Mouse (Mus musculus): ENCODE measurements at regions not wholly inside any gene's neighbourhood (a gene's known extent, or its start where the extent isn't known, plus 50 kb on each side); places are given as distances from the start of the nearest gene placed in this dataset.

GRCm38 (mm10) chr9:92097806-92098205 lies 94.9 kb upstream of the Plscr5 start:
- H3K9ac ChIP-seq = no peak overlapping the region
- H3K27me3 ChIP-seq = no peaks in the 10 kb centered on the region
- no peak overlapping the region for H3K27ac ChIP-seq
- no peak overlapping the region for H3K4me3 ChIP-seq
- no peaks in the 10 kb centered on the region for H3K36me3 ChIP-seq (ENCODE audit: poor library complexity, severe bottlenecking)
- no peaks in the 10 kb centered on the region for H3K4me1 ChIP-seq
- WGBS = 95% methylated on average over 2 of the region's 2 CpGs
- no peak overlapping the region for H3K4me2 ChIP-seq
- no peaks in the 10 kb centered on the region; the same call in 1 of the 2 replicates for H3K9me3 ChIP-seq (replicated peaks)
- ATAC-seq = no peak

- no peak for ATAC-seq
- no peaks in the 10 kb centered on the region for H3K36me3 ChIP-seq (ENCODE audit: poor library complexity, severe bottlenecking)
- H3K4me3 ChIP-seq = no peak overlapping the region
- no peak overlapping the region for H3K9ac ChIP-seq
- no peaks in the 10 kb centered on the region for H3K9me3 ChIP-seq (replicated peaks)
- H3K27me3 ChIP-seq = no peaks in the 10 kb centered on the region
- 92% methylated on average over 3 of the region's 3 CpGs for WGBS
- peaks cover 7% of the 10 kb centered on the region; the same call in 1 of the 2 replicates for H3K4me1 ChIP-seq
- H3K4me2 ChIP-seq = no peak overlapping the region
- no peak overlapping the region for H3K27ac ChIP-seq
Observed at GRCm38 (mm10) chr9:92129504-92129903, 63.2 kb upstream of the Plscr5 start.

- no peaks in the 10 kb centered on the region for H3K36me3 ChIP-seq (ENCODE audit: poor library complexity, severe bottlenecking)
- no peak for ATAC-seq
- H3K27ac ChIP-seq = no peak overlapping the region
Observed at GRCm38 (mm10) chr9:92130445-92130844, 62.3 kb upstream of the Plscr5 start.

GRCm38 (mm10) chr9:92132440-92132839 lies 60.3 kb upstream of the Plscr5 start:
- H3K9ac ChIP-seq = no peak overlapping the region
- no peaks in the 10 kb centered on the region for H3K36me3 ChIP-seq (ENCODE audit: poor library complexity, severe bottlenecking)
- 18% methylated on average over 9 of the region's 9 CpGs for WGBS
- H3K27me3 ChIP-seq = no peaks in the 10 kb centered on the region
- no peak for ATAC-seq
- H3K27ac ChIP-seq = no peak overlapping the region
- no peaks in the 10 kb centered on the region for H3K9me3 ChIP-seq (replicated peaks)
- H3K4me3 ChIP-seq = no peak overlapping the region
- peak overlapping the region; percentile 4; the same call in 1 of the 2 replicates for H3K4me2 ChIP-seq
- H3K4me1 ChIP-seq = peaks cover 7% of the 10 kb centered on the region; the same call in 1 of the 2 replicates

More at GRCm38 (mm10) chr9:92130445-92130844, 62.3 kb upstream of the Plscr5 start:
- Histone ChIP-seq H3K4me1 (peaks cover 7% of the 10 kb centered on the region; the same call in 1 of the 2 replicates), H3K9me3 (replicated peaks) (no peaks in the 10 kb centered on the region), H3K4me2 (no peak overlapping the region), H3K27me3 (no peaks in the 10 kb centered on the region), H3K4me3 (no peak overlapping the region), H3K9ac (no peak overlapping the region)
- 40% methylated on average over 1 of the region's 1 CpGs for WGBS

GRCm38 (mm10) chr9:92141924-92142323 lies 50.8 kb upstream of the Plscr5 start:
- no peak for ATAC-seq

More at GRCm38 (mm10) chr9:92141924-92142323, 50.8 kb upstream of the Plscr5 start:
- Histone ChIP-seq H3K36me3 (ENCODE audit: poor library complexity, severe bottlenecking) (no peaks in the 10 kb centered on the region), H3K27me3 (no peaks in the 10 kb centered on the region), H3K4me1 (no peaks in the 10 kb centered on the region), H3K4me3 (no peak overlapping the region), H3K4me2 (no peak overlapping the region), H3K27ac (no peak overlapping the region), H3K9me3 (replicated peaks) (no peaks in the 10 kb centered on the region), H3K9ac (no peak overlapping the region)
- WGBS = 86% methylated on average over 4 of the region's 4 CpGs
